Mouse (Mus musculus) thymus, postnatal 25 days (tissue): Measurements from ENCODE around the gene Mtmr4.

Experiments used
- DNase-seq: peaks from one replicate; pipeline ENCODE4 v3.0.0; 2022

The Mtmr4 gene

DNA sequence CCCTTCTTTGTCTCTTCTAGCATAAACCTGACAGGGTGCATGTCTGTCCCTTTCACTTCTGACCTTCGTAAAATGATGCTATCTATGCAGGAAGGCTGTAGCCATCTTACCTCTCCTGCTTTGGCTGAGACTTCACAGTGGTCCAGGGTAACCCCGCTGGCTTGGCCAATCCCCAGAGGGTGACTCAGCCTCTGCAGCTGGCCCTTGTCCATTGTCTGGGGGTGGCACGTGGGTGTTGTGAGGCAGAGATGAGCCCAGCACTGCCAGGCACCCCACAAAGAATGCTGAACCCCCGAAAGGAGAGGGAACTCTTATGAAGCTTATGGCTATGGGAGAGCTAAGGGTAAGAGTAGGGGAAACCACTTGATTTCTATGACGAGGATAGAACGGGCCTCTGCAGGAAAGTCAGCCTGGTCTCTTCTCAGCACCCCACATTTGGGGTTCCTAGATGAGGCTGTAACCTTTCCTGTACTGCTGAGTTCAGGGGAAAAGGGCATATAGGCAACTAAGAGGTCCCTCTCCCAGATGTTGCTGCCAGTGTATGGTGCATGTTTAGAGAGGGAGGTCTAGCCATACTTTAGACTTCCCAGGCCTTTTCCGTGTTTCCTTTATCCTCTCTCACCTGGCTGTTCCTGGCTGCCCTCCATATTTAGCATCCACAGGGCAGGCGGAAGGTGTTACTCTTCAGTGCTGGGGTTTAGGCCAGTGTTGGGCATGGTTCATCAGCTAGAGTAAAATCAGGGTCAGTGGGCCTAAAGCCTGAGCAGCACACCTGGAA is 9.8 kb upstream of the Mtmr4 start:
- DNase-seq, result no peak

DNA sequence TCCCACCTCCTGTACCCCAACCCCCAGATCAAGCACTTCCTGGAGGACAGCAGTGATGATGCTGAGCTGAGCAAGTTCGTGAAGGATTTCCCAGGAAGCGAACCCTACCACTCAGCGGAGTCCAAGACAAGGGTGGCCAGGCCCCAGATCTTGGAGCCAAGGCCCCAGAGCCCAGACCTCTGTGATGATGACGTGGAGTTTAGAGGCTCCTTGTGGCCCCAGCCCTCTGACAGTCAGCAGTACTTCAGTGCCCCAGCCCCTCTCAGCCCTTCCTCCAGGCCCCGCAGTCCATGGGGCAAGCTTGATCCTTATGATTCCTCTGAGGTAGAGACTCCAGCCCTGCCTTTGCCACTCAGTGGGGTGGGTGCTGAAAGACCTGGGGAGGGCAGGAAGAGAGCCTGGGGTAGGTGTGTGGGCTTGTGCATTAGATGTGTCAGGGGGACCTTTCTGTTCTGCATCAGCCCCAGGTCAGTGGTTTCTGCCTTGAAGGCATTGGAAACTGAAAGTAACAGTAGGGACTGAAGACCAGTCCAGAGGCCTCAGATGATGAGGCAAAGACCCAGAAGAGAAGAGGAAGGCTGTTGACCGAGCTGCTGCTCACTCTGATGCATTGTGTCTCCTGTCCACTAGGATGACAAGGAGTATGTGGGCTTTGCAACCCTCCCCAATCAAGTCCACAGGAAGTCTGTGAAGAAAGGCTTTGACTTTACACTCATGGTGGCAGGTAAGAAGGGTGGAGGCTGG is 8.5 kb upstream of the Mtmr4 start:
- no peak for DNase-seq

DNA sequence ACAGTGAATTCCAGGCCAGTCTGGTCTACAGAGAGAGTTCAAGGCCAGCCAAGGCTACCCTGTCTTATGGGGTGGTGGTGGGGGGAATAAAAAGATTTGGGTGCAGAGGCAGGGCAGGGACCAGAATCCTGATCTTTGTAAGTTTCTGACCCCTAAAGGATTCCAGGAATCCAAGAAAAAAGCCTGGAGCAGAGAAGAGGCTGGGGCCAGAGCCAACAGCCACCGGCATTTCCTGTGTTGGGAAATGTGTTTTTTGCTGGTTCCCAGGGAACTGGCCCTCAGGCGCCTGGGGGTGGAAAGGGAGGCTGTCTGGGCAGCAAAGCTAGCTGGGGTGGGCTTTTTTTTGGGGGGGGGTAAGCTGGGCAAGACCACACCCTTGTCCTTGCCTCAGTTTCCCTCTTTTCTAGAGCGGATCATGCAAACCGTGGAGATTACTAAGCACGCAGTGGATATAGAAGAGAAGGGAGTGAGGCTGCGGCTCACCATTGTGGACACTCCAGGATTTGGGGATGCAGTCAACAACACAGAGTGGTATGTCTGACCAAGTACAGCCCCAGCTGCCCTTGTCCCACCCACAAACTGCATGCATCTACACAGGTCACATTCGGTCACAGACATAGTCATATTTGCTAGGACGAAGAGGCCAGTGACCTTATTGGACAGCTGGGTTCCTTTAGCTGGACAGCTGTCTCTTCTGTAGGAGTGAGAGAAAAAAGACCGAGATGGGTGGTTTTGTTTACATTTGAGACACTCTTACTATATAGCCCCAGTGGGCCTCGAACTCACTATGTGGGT is 7.1 kb upstream of the Mtmr4 start:
- no peak for DNase-seq

DNA sequence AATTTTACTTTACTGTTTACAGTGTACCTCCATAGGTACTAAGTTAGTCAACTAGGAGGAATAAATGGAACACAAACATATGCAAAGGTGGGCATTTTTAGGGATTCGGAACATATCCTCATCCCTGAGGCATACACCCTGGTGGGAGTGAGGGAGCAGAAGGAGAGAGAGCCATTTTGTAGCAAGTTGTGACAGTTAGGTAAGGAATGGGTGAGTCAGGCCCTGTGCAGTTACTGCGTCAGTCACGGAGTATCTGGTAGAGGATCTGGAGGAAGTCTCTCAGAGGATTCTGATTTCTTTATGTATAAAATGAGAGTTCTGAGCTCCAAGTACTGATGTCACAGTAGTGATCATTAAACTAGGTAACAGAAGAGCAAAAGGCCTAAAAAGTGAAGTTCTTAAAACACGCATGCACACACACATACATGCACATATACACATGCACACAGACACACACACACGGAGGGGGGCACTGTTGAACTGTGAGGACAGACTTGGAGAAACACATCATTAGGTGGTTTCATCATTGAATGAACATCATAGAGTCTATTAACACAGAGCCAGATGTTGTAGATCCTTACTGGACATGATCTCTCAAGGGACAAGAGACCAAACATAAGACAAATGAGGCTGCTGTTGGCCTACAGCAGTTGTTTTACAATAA is 4.6 kb upstream of the Mtmr4 start:
- DNase-seq, result no peak

DNA sequence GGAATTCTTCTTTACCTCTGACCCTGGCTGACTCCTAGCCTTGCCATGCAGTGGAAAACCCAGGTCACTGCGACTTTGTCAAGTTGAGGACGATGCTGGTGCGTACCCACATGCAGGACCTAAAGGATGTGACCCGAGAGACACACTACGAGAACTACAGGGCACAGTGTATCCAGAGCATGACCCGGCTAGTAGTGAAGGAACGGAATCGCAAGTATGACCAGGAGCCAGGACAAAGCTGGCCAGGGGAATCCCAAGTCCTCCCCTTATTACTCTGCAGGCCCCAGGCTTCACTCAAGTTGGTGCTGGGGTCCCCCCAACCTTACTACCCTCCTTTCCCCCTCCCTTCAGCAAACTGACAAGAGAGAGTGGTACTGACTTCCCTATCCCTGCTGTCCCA is 2.4 kb upstream of the Mtmr4 start:
- no peak for DNase-seq

DNA sequence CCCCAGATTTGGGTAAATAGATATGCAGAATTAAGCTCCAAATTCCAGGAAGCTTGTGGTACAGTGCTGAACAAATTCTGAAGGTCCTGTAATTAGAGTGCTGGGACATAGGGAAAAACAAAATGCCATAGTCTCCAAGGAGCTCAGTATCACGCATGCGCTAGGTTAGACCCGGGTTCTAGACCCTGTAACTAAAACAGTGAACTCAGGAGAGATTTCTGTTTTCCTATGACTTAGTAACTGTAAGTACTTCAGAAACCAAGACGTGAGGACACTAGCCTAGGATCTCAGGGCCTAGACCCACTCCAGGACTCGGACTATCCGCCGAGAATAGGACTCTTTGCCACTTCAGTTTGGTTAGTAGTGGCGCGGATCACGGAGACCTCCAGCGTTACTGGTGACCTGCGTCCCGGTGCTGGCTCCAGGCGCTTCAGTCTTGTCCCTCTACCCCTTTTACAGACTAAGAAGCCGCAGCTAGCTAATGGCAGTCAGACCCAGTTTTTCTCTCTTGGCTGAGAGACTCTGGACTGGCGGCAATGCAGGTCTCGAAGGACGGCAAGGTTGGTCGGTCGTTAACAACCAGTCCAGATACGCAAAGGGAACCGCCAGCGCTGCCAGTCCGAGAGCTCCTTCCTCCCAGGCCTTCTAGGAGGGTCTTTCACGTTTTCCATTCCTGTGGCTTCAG is 979 bp upstream of the Mtmr4 start:
- no peak for DNase-seq

DNA sequence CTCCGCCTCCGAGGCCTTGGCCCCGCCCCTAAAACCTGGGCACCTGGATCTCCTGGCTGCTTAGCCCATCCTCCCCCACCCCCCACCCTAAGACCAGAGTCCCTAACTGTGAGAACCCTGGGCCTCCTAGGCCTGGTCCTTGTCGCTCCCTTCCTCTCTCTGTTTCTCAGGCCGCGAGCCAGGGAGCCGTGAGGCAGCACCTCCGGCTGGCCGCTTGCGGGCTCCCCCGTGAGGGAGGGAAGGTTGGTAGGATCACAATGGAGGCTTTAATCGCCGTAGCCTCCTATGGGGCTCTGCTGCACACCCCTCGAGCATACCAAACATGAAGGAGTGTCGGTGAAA is 363 bp downstream of the Mtmr4 start:
- DNase-seq, result no peak

DNA sequence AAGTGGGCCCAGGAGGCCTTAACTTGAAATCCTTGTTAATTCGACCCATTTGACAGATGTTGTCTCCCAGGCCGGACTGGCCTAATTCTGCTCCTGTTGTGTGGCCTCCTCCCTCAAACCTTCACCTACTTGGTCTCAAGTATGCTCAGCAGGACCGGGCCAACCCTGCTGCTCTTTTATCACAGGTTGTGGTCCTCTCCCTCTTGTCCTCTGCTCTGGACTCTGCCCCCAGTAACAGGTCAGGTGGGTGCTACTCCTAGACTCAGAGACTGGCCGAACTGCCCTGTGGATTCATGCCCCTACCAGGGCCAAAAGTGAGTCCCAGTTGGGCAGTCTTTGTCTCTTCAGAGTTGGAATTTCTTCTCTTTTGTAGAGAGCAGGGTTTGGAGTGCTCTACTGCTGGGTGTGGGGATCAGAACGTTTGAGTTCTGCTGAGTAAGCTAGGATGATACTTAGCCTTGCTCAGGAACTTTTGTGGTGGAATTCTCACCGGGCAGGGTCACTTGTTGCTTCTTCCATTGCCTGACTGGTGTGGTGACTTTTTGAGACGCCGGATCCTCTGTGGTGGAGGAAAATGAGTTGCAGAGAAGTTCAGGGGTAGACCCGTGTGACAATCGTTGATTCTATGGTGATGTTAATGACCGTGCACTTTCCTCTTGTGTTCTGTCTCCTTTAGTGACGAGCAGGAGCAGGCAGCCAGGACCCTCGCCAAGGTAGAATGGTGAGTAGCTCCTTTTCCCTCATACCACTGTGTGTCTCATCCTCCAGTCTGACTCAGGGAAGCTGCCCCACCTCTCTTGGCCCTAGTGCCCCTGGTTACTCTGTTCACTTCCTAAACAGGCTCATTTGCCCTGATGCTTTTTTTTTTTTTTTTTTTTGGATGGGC is 994 bp downstream of the Mtmr4 start:
- no peak for DNase-seq

DNA sequence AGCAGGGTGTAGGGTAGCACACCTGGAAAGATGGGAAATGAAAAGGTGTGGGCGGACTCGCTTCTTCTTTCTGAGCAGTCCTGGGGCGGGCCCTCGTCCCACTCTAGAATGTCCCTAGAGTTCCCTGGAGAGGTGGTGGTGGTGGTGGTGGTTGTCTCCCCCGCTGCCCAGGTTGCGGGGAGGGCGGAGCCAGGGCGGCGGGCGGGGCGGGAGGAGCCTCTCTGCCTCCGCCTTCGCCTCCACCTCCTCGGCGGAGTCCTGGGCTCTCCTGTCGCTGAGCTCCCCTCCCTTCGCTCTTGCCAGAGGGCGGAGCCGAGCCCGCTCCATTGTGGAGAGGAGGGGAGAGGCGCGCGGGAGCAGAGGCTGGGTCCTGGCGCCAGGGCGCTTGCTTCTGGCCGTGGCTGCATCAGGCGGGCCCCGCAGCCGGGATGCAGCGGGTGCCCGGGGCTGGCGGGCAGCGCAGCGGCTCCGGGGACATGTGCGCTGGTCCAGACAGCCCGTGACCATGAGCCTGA is 3.4 kb downstream of the Mtmr4 start:
- DNase-seq, result peak; percentile 77

DNA sequence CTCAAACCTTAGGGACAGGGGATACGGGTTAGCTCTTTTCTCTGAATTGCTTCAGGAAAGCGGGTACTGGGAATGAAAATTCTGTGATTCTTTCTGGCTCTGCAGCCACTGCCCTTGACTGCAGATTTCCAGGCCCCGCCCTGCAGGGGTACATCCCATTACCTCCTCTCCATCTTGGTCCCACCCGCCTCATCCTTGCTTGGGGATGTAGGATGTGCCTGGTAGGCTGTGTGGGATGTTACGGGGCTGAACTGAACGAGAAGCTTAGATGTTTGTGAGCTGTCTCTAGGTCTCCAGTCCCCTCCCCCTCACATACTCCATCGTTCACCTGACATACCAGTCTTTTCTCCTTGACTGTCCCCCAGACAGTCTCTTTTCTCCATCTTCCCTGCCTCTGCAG is 4.0 kb downstream of the Mtmr4 start:
- DNase-seq, result no peak

DNA sequence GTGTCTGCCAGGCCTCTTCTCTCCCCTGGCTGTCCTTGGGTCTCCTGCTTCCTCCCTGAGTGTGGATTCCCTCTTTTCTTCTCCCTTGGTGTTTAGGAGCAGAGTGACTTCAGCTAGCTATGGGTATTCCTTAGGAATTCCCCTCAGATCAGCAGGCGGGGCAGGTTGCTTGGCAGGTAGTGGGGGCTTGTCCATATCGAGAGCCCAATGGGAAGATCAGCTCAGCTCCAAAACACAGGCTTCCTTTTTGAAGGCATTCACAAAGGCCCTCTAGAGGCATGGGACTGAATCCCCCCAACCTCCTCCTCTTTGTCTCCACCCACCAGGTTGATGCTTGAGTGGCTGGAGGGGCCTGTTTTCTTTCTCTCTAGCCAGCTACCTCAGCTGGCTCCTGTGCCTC is 4.5 kb downstream of the Mtmr4 start:
- DNase-seq, result no peak

DNA sequence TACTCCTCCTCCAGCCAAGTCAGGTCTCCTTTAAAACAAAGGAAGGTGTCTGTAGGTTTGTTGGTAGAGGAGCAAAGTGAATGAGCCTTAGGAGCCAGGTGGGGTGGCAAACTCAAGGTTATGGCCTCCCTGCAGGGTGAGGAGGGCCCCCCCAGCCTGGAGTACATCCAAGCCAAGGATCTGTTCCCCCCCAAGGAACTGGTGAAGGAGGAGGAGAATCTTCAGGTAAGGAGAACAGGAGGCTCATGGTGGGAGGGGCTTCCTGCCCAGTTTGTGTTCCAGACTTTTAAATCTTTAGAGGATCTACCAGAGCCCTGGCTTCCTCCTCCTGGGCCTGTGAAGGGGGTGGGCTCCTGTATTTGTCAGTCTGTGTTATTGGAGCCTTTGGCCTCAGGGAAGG is 5.1 kb downstream of the Mtmr4 start:
- DNase-seq, result no peak

DNA sequence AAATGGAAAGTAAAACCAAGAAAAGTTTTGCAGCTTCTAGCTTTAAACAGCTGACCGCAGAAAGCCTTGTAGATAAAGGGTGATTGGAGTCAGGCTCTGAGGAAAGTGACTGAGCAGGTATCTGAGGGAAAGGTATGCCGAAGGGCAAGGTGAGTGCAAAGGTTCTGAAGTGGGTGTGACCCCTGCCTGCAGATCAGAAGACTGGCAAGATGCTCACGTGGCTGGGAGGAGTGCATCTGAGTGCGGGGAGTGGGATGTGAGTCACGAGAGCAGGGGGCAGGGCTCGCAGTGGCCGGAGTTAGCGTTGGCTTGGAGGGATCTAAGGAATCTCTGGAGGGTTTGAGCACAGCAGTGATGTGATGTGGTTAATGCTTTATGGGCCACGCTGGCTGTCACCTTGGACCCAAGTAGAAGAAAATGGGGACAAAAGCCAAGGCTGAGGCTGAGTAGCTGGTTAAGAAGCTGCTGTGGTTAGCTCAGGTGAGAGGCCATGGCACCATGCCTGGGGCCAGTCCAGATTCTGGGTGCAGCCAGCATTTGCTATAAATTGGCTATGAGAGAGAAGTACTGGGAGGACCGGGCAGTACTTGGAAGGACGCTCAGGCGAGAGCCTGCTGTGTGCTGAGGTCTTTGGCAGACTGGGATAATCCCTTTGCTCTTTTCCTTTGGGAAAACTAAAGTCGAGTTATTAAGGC is 7.6 kb downstream of the Mtmr4 start:
- DNase-seq, result no peak

DNA sequence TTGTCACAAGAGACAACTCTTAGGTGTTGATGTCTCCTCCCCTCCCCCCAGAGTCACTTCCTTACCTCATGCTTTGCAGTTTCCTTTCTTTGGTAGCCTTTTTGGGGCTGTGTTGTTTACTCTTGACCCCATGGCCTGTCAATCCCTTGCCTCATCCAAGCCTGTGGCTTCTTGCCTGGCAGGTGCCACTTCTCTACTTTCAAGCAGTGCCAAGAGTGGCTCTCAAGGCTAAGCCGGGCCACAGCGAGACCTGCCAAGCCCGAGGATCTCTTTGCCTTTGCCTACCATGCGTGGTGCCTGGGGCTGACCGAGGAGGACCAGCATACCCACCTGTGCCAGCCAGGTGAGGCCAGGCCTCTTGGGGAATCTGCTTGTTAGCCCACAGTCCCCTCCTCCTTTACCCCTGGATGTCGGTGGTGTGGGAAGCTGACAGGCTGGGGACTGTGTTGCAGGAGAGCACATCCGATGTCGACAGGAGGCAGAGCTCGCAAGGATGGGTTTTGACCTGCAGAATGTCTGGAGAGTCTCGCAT is 8.4 kb downstream of the Mtmr4 start:
- DNase-seq, result no peak

DNA sequence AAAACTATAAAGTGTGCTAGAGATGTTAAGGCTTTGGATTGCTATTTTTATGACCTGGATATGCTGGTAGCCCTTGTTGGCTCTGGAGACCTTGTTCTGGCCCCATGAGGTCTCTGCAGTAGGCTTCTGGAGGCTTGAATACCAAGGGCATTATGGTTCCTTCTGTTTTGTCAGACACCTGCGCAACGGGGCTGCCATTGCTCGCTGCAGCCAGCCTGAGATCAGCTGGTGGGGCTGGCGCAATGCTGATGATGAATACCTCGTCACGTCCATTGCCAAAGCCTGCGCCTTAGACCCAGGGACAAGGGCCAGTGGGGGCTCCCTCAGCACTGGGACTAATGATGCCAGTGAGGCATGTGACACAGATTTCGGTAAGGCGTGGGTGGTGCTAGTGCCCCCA is 10.3 kb downstream of the Mtmr4 start:
- DNase-seq, result no peak

DNA sequence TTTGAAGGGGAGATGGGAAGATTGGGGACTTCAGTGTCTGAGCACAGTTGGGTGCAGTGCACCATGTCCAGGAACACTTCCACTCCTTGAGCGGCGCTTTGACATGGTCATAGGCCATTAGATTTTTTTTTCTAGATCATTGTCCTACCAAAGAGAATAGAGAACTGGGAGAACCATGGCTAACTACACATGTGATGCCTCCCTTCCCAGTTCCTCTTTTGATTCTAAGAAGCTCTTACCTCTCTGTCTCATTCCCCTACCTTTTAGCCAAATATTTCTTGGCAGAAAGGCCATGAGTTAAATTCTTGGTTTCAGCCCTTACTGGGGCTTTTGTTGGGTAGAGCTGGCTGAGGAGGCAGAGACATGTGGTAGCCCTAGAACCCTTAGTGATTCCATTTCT is 11.6 kb downstream of the Mtmr4 start:
- no peak for DNase-seq

DNA sequence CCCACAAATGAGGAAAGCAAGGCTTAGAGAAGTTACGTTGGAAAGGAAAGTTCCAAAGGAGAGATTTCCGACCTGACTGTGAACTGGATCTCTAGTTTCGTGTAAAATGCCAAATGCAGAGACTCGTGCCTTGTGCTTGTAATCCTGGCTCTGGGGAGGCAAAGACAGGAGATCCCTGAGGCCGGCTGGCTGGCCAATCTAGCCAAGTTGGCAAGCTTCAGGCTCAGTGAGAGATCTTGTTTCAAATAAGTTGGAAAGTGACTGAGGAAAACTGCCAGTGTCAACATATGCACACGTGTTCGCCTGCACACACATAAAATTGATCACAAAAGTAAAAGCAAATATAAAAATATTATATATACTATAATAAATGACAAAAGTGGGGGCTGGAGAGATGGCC is 17.3 kb downstream of the Mtmr4 start:
- DNase-seq, result no peak

DNA sequence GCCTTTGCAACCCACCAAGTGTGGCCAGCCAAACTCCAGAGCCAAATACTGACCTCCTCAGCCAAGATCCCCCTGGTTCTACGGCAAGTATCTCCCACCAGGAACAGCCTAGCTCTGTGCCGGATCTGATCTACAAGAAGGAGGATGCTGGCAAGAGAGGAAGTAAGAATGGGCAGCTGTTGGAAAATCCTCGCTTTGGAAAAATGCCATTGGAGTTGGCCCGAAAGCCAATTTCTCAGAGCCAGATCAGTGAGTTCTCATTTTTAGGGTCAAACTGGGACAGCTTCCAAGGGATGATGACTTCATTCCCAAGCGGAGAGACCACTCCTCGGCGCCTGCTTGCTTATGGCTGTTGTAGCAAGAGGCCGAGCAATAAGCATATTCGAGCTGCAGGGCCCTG is 19.6 kb downstream of the Mtmr4 start:
- DNase-seq, result no peak

DNA sequence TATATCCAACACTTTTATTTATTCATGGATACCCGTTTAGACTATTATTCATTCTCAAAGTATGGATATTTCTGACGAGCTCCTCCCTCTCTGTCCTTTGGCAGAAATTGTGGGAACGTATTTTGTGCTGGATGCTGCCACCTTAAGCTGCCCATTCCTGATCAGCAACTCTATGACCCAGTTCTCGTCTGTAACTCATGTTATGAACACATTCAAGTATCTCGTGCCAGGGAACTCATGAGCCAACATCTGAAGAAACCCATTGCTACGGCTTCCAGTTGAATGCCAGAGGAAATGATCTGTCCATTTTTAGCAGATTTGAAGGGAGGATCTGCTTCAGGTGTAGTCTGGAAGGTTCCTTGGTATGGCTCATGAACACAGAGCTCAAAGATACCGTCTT is 22.0 kb downstream of the Mtmr4 start:
- DNase-seq, result no peak

DNA sequence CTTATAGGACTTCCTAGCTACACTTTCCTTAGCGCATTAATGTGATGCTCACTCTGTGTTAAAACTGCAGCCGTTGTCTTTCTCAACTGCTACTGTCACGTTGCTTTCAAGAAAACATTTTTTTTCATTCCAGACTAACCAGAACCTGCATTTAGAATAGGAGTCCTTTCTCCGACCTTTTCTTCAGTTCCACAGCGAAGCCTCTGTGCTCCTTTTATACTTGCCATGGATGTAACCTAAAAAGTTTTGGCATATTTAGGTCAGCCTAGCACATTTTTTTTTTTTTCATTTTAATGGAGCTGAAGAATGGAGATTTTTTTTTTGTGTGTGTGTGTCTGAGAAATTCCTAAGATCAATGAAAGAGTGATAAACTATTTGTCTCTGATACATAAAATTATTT is 23.6 kb downstream of the Mtmr4 start:
- no peak for DNase-seq

DNA sequence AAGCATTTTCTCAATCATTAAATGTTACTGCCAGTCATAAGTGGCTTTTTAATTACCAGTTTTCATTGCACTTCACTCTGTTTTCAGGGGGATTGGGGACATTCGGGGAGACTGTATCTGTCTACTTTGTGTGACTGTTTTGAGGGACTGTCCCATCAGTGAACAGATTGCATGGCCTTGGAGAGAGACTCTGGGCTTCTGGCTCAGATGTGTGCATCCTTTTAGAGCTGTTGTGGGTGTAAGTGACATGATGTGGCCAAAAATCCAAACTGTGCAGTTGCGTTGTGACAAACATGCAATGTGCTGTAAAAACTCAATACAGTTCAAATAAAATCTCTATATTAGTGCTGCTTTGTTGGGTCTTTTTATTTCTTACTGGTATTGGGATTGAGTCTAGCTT is 24.0 kb downstream of the Mtmr4 start:
- no peak for DNase-seq
